Mouse (Mus musculus) large intestine, adult 2 months (tissue): ENCODE data around the gene A330070K13Rik. TPM values are rescaled to one million over a fixed set of nuclear protein-coding genes. Genes with fewer than 3 reads are reported as not detected.

Source experiments
- DNase-seq: peaks from one replicate; pipeline ENCODE4 v3.0.0-alpha.2; 2012; ENCODE audit warnings: low read depth, low spot score
- WGBS: fragments of 180-500 bp; shearing (Covaris S2); methylation state at CpG from one replicate; pipeline ENCODE4 v1.1.7; 2018; 5-methylcytosine and 5-hydroxymethylcytosine counted together
- polyA plus RNA-seq: library from polyadenylated mRNA; depleted of rRNA; stranded (reverse); fragments of >200 nt; gene quantifications from 2 replicates; pipeline ENCODE4 v1.2.3, GENCODE M21; 2012; rRNA removed

A330070K13Rik gene
- not detected in 2 replicates for polyA plus RNA-seq

- no peak for DNase-seq
- 10% methylated on average over 13 of the region's 13 CpGs for WGBS
Observed at GRCm38 (mm10) chr5:130384222-130384912, at the start of gene A330070K13Rik. A330070K13Rik (minus strand) TSS chr5:130384631.

- 92% methylated on average over 17 of the region's 17 CpGs for WGBS
- DNase-seq: no peak
Observed at GRCm38 (mm10) chr5:130411516-130411915, 27.1 kb upstream of the A330070K13Rik start.

GRCm38 (mm10) chr5:130409706-130410105, 25.3 kb upstream of the A330070K13Rik start:
- whole genome bisulfite sequencing: 93% methylated on average over 6 of the region's 6 CpGs

GRCm38 (mm10) chr5:130405201-130405600, 20.8 kb upstream of the A330070K13Rik start:
- WGBS: 48% methylated on average over 1 of the region's 1 CpGs
- DNase-seq: no peak

More at GRCm38 (mm10) chr5:130409706-130410105, 25.3 kb upstream of the A330070K13Rik start:
- DNase-seq: no peak

- no peak for DNase-seq
- WGBS: 90% methylated on average over 8 of the region's 8 CpGs
Observed at GRCm38 (mm10) chr5:130400136-130400917, 15.9 kb upstream of the A330070K13Rik start.

GRCm38 (mm10) chr5:130395142-130395541, 10.7 kb upstream of the A330070K13Rik start:
- 41% methylated on average over 6 of the region's 6 CpGs for WGBS
- no peak for DNase-seq

- DNase-seq: no peak
- 63% methylated on average over 8 of the region's 8 CpGs for WGBS
Observed at GRCm38 (mm10) chr5:130394386-130394785, 10.0 kb upstream of the A330070K13Rik start.

GRCm38 (mm10) chr5:130393618-130394355, 9.4 kb upstream of the A330070K13Rik start:
- no peak for DNase-seq
- 56% methylated on average over 8 of the region's 8 CpGs for WGBS

- 72% methylated on average over 7 of the region's 7 CpGs for WGBS
Observed at GRCm38 (mm10) chr5:130386418-130386817, 2.0 kb upstream of the A330070K13Rik start.

GRCm38 (mm10) chr5:130375411-130375810, 9.0 kb downstream of the A330070K13Rik start:
- 94% methylated on average over 3 of the region's 3 CpGs for WGBS
- DNase-seq: no peak

More at GRCm38 (mm10) chr5:130386418-130386817, 2.0 kb upstream of the A330070K13Rik start:
- DNase-seq: no peak

GRCm38 (mm10) chr5:130369237-130369636, 15.2 kb downstream of the A330070K13Rik start, which contains the start of gene Caln1:
Caln1 (plus strand) TSS chr5:130369455.
- 50% methylated on average over 11 of the region's 11 CpGs for WGBS
- DNase-seq: no peak

- 72% methylated on average over 6 of the region's 6 CpGs for WGBS
- DNase-seq: no peak
Observed at GRCm38 (mm10) chr5:130368236-130368635, 16.2 kb downstream of the A330070K13Rik start.

- WGBS: 36% methylated on average over 3 of the region's 3 CpGs
- DNase-seq: no peak
Observed at GRCm38 (mm10) chr5:130363773-130364172, 20.7 kb downstream of the A330070K13Rik start.

- 70% methylated on average over 4 of the region's 4 CpGs for WGBS
- DNase-seq: no peak
Observed at GRCm38 (mm10) chr5:130363111-130363510, 21.3 kb downstream of the A330070K13Rik start.

- 48% methylated on average over 7 of the region's 7 CpGs for WGBS
- DNase-seq: no peak
Observed at GRCm38 (mm10) chr5:130355223-130355622, 29.2 kb downstream of the A330070K13Rik start.

- DNase-seq: no peak
- WGBS: 84% methylated on average over 2 of the region's 2 CpGs
Observed at GRCm38 (mm10) chr5:130345871-130346270, 38.6 kb downstream of the A330070K13Rik start.

- 89% methylated on average over 7 of the region's 7 CpGs for WGBS
- no peak for DNase-seq
Observed at GRCm38 (mm10) chr5:130344999-130345398, 39.4 kb downstream of the A330070K13Rik start.

- 92% methylated on average over 15 of the region's 15 CpGs for WGBS
- DNase-seq: no peak
Observed at GRCm38 (mm10) chr5:130340656-130341055, 43.8 kb downstream of the A330070K13Rik start.

- 98% methylated on average over 4 of the region's 4 CpGs for WGBS
Observed at GRCm38 (mm10) chr5:130335462-130335861, 49.0 kb downstream of the A330070K13Rik start.

GRCm38 (mm10) chr5:130333971-130334370, 50.5 kb downstream of the A330070K13Rik start:
- 97% methylated on average over 11 of the region's 11 CpGs for WGBS
- no peak for DNase-seq

More at GRCm38 (mm10) chr5:130335462-130335861, 49.0 kb downstream of the A330070K13Rik start:
- no peak for DNase-seq
